31 mouse cellular contexts compared by ENCODE assay signal in genomic region chr14:41600935-41601334, GRCm38 (mm10). TPM values are rescaled to one million over a fixed set of nuclear protein-coding genes. Genes with fewer than 3 reads are reported as not detected.
"Had no signal": no experiment of that assay in that cellular context is flagged by ENCODE, and none has a peak within 500 bp of the region (broad histone marks: within the 10 kb centered on the region; RNA-seq: fewer than 3 reads in every experiment).

No protein-coding gene starts in this region.

RNA-seq across cellular contexts. Expression of gene Gm3072, which starts 23.5 kb away (rescaled TPM):
- total RNA-seq: common myeloid progenitor, adult 5-6 weeks; forebrain, postnatal 0 days; gastrocnemius, adult 18-20 months; gastrocnemius, adult 2 months; gastrocnemius, adult 8-10 months; gastrocnemius, postnatal 10 days; gastrocnemius, postnatal 25 days; gastrocnemius, postnatal 36 days; gastrocnemius, postnatal 4 days; granulocyte monocyte progenitor cell, adult 5-6 weeks; heart, adult 18-20 months; heart, adult 2 months; heart, adult 8-10 months had no signal
- polyA plus RNA-seq: cerebellum, adult 2 months; cortical plate, adult 2 months; embryonic facial prominence, embryonic 10.5 days; embryonic facial prominence, embryonic 11.5 days; embryonic facial prominence, embryonic 12.5 days; embryonic facial prominence, embryonic 13.5 days; embryonic facial prominence, embryonic 14.5 days; embryonic facial prominence, embryonic 15.5 days; erythroblast, embryonic 14.5 days; forebrain, embryonic 10.5 days; forebrain, embryonic 11.5 days; forebrain, embryonic 12.5 days; forebrain, embryonic 13.5 days; forebrain, embryonic 14.5 days; forebrain, embryonic 15.5 days; forebrain, embryonic 16.5 days; forebrain, postnatal 0 days; frontal cortex, adult 2 months; gonadal fat pad, adult 2 months; heart, adult 2 months had no signal

RNA-seq across cellular contexts. Expression of gene 1700049E17Rik2, which starts 27.9 kb away (rescaled TPM):
- total RNA-seq: common myeloid progenitor, adult 5-6 weeks; forebrain, postnatal 0 days; gastrocnemius, adult 18-20 months; gastrocnemius, adult 2 months; gastrocnemius, adult 8-10 months; gastrocnemius, postnatal 10 days; gastrocnemius, postnatal 25 days; gastrocnemius, postnatal 36 days; gastrocnemius, postnatal 4 days; granulocyte monocyte progenitor cell, adult 5-6 weeks; heart, adult 18-20 months; heart, adult 2 months had no signal
- polyA plus RNA-seq: cerebellum, adult 2 months; cortical plate, adult 2 months; embryonic facial prominence, embryonic 10.5 days; embryonic facial prominence, embryonic 11.5 days; embryonic facial prominence, embryonic 12.5 days; embryonic facial prominence, embryonic 13.5 days; embryonic facial prominence, embryonic 14.5 days; embryonic facial prominence, embryonic 15.5 days; erythroblast, embryonic 14.5 days; forebrain, embryonic 10.5 days; forebrain, embryonic 11.5 days; forebrain, embryonic 12.5 days; forebrain, embryonic 13.5 days; forebrain, embryonic 14.5 days; forebrain, embryonic 15.5 days; forebrain, embryonic 16.5 days; forebrain, postnatal 0 days; frontal cortex, adult 2 months; gonadal fat pad, adult 2 months; heart, adult 2 months had no signal

RNA-seq across cellular contexts. Expression of gene Gm3676, which starts 45.4 kb away (rescaled TPM):
- total RNA-seq: common myeloid progenitor, adult 5-6 weeks; forebrain, postnatal 0 days; gastrocnemius, adult 18-20 months; gastrocnemius, adult 2 months; gastrocnemius, adult 8-10 months; gastrocnemius, postnatal 10 days; gastrocnemius, postnatal 25 days; gastrocnemius, postnatal 36 days; gastrocnemius, postnatal 4 days; granulocyte monocyte progenitor cell, adult 5-6 weeks; heart, adult 18-20 months; heart, adult 2 months; heart, adult 8-10 months had no signal
- polyA plus RNA-seq: cerebellum, adult 2 months; cortical plate, adult 2 months; embryonic facial prominence, embryonic 10.5 days; embryonic facial prominence, embryonic 11.5 days; embryonic facial prominence, embryonic 12.5 days; embryonic facial prominence, embryonic 13.5 days; embryonic facial prominence, embryonic 14.5 days; embryonic facial prominence, embryonic 15.5 days; erythroblast, embryonic 14.5 days; forebrain, embryonic 10.5 days; forebrain, embryonic 11.5 days; forebrain, embryonic 12.5 days; forebrain, embryonic 13.5 days; forebrain, embryonic 14.5 days; forebrain, embryonic 15.5 days; forebrain, embryonic 16.5 days; forebrain, postnatal 0 days; frontal cortex, adult 2 months; gonadal fat pad, adult 2 months; heart, adult 2 months had no signal

RNA-seq across cellular contexts. Expression of gene Gm7970, which starts 45.6 kb away (rescaled TPM):
- total RNA-seq: common myeloid progenitor, adult 5-6 weeks; forebrain, postnatal 0 days; gastrocnemius, adult 18-20 months; gastrocnemius, adult 2 months; gastrocnemius, adult 8-10 months; gastrocnemius, postnatal 10 days; gastrocnemius, postnatal 25 days; gastrocnemius, postnatal 36 days; gastrocnemius, postnatal 4 days; granulocyte monocyte progenitor cell, adult 5-6 weeks; heart, adult 18-20 months; heart, adult 2 months; heart, adult 8-10 months had no signal
- polyA plus RNA-seq: cerebellum, adult 2 months; cortical plate, adult 2 months; embryonic facial prominence, embryonic 10.5 days; embryonic facial prominence, embryonic 11.5 days; embryonic facial prominence, embryonic 12.5 days; embryonic facial prominence, embryonic 13.5 days; embryonic facial prominence, embryonic 14.5 days; embryonic facial prominence, embryonic 15.5 days; erythroblast, embryonic 14.5 days; forebrain, embryonic 10.5 days; forebrain, embryonic 11.5 days; forebrain, embryonic 12.5 days; forebrain, embryonic 13.5 days; forebrain, embryonic 14.5 days; forebrain, embryonic 15.5 days; forebrain, embryonic 16.5 days; forebrain, postnatal 0 days; frontal cortex, adult 2 months; gonadal fat pad, adult 2 months; heart, adult 2 months had no signal
